Mouse (Mus musculus): ENCODE results near the gene Calm3.

GRCm38 (mm10) chr7:16883162-16883561, 40.8 kb downstream of the Calm3 start:
- no peak for TF ChIP-seq CTCF (conservative IDR thresholded peaks at IDR 0.05; ENCODE audit: low read length)
- no peak for TF ChIP-seq NANOG (IDR thresholded peaks at IDR 0.05; ENCODE audit: borderline replicate concordance, low read length)

Data from E14TG2a.4 (cell line).